Mouse (Mus musculus): Measurements from ENCODE around the gene 4933427I04Rik. TPM values are rescaled to one million over a fixed set of nuclear protein-coding genes. Genes with fewer than 3 reads are reported as not detected.

The 4933427I04Rik gene
- polyA plus RNA-seq, 1 experiment, result not detected

DNA sequence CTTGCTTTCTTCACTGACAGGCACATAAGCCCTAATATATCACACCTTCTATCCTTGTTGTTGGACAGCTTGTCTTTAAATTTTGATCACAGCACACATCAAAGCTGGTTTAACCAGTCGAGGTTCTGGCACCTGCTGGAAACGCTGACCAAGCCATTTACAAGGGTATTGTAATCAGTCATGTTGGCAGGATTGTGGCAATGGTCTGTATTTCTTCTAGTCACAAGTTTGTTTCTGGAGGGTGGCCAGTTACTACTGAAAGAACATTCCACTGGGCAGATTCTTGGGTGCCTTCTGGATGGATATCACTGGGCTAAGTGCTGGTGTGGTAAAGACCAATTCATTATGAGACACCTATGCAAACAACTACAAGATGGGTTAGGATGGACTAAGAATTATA is 53.0 kb downstream of the 4933427I04Rik start:
- Histone ChIP-seq H3K27me3 (ENCODE audit: control insufficient read depth, insufficient read depth, insufficient read length) (no peaks in the 10 kb centered on the region), H3ac (ENCODE audit: control insufficient read depth, insufficient read length) (no peak overlapping the region), H3K4me3 (no peak overlapping the region), H3K36me3 (ENCODE audit: control insufficient read depth, insufficient read depth) (peaks cover 42% of the 10 kb centered on the region), H3K4me2 (ENCODE audit: low read depth) (no peak overlapping the region), H3K79me2 (ENCODE audit: control insufficient read depth, insufficient read depth) (peaks cover 92% of the 10 kb centered on the region)
- TF ChIP-seq POLR2A (IDR thresholded peaks at IDR 0.05; ENCODE audit: insufficient read length, low read depth) (no peak), TCF3 (IDR thresholded peaks at IDR 0.05; ENCODE audit: insufficient read length, low read depth) (no peak), REST (IDR thresholded peaks at IDR 0.05; ENCODE audit: insufficient read depth, insufficient read length) (no peak), SRF (IDR thresholded peaks at IDR 0.05; ENCODE audit: control insufficient read depth, insufficient read length, low read depth) (no peak), MYOD1 (IDR thresholded peaks at IDR 0.05; ENCODE audit: control insufficient read depth in 1 of 3, insufficient read length in 2 of 3, low read depth in 2 of 3) (no peak), TCF12 (IDR thresholded peaks at IDR 0.05; ENCODE audit: insufficient read depth, poor library complexity, severe bottlenecking) (no peak), POLR2AphosphoS2 (IDR thresholded peaks at IDR 0.05; ENCODE audit: insufficient read length, low read depth) (no peak), E2F4 (IDR thresholded peaks at IDR 0.05; ENCODE audit: insufficient read depth) (no peak), USF1 (IDR thresholded peaks at IDR 0.05; ENCODE audit: low read depth) (no peak), MAX (IDR thresholded peaks at IDR 0.05; ENCODE audit: low read depth) (no peak), CEBPB (IDR thresholded peaks at IDR 0.05; ENCODE audit: insufficient read depth, poor library complexity, severe bottlenecking) (no peak)

Other genes starting within 250 kb of the 4933427I04Rik start
- 88.5 TPM for gene Macf1, start 175.3 kb upstream of the 4933427I04Rik start, polyA plus RNA-seq (2012; fragmentation: generic; extraction: Trizol)
- 484 TPM for gene Ndufs5, start 141.5 kb upstream of the 4933427I04Rik start, polyA plus RNA-seq (2012; fragmentation: generic; extraction: Trizol)
- gene Akirin1, start 109.3 kb upstream of the 4933427I04Rik start, polyA plus RNA-seq (2012; fragmentation: generic; extraction: Trizol), result 30.0 TPM
- 2.7 TPM for gene Rhbdl2, start 71.8 kb upstream of the 4933427I04Rik start, polyA plus RNA-seq (2012; fragmentation: generic; extraction: Trizol)
- gene Mycbp, start 45.2 kb downstream of the 4933427I04Rik start, polyA plus RNA-seq (2012; fragmentation: generic; extraction: Trizol), result 33.1 TPM
- 46.1 TPM for gene Rragc, start 57.8 kb downstream of the 4933427I04Rik start, polyA plus RNA-seq (2012; fragmentation: generic; extraction: Trizol)
- not detected for gene 4930535I16Rik, start 58.3 kb downstream of the 4933427I04Rik start, polyA plus RNA-seq (2012; fragmentation: generic; extraction: Trizol)

Measured in myocyte (in vitro differentiated cells).